Mouse (Mus musculus) small intestine, adult 2 months (tissue): ENCODE data around the gene Sec22b. TPM values are rescaled to one million over a fixed set of nuclear protein-coding genes. Genes with fewer than 3 reads are reported as not detected.

Source experiments
- H3K27ac ChIP-seq: fragments of 200-500 bp; 2 replicates; pipeline ENCODE4 v1.5.1; 2012; ENCODE audit warnings: low read depth, low read length, control low read depth, inconsistent platforms; ENCODE audit not compliant: insufficient read depth
- H3K27me3 ChIP-seq: fragments of 200-500 bp; 2 replicates; pipeline ENCODE4 v1.6.1; 2012; ENCODE audit warnings: mild to moderate bottlenecking, moderate library complexity, low read length, inconsistent platforms; ENCODE audit not compliant: control insufficient read depth, insufficient read depth
- H3K36me3 ChIP-seq: fragments of 200-500 bp; 2 replicates; pipeline ENCODE4 v1.6.1; 2012; ENCODE audit warnings: mild to moderate bottlenecking, low read length, control low read depth, inconsistent platforms; ENCODE audit not compliant: control insufficient read depth, insufficient read depth
- H3K4me1 ChIP-seq: fragments of 200-500 bp; 2 replicates; pipeline ENCODE4 v1.6.1; 2012; ENCODE audit warnings: low read length, inconsistent platforms, mixed read lengths; ENCODE audit not compliant: control insufficient read depth, insufficient read depth, insufficient read length
- H3K4me3 ChIP-seq: fragments of 200-500 bp; 2 replicates; pipeline ENCODE4 v1.5.1; 2012; ENCODE audit warnings: low read depth, mild to moderate bottlenecking, control low read depth, inconsistent platforms, low read length, moderate library complexity
- CTCF ChIP-seq: fragments of 200-500 bp; IDR thresholded peaks from 2 replicates; pipeline ENCODE4 v1.5.1; 2012; ENCODE audit warnings: low read depth, mild to moderate bottlenecking, control low read depth, inconsistent platforms, low read length, moderate library complexity, mixed read lengths; ENCODE audit not compliant: insufficient replicate concordance, insufficient read length; ENCODE audit errors: extremely low read depth
- POLR2A ChIP-seq: fragments of 200-500 bp; IDR thresholded peaks from 2 replicates; pipeline ENCODE4 v1.6.1; 2012; ENCODE audit warnings: low read depth, mild to moderate bottlenecking, control low read depth, inconsistent platforms, low read length, moderate library complexity
- WGBS: fragments of 180-500 bp; shearing (Covaris S2); methylation state at CpG from one replicate; pipeline ENCODE4 v1.1.7; 2018; 5-methylcytosine and 5-hydroxymethylcytosine counted together
- polyA plus RNA-seq: library from polyadenylated mRNA; depleted of rRNA; stranded (reverse); fragments of >200 nt; gene quantifications from 2 replicates; pipeline ENCODE4 v1.2.3, GENCODE M21; 2012

The Sec22b gene
- polyA plus RNA-seq, 1 experiment = 40.0 TPM

DNA sequence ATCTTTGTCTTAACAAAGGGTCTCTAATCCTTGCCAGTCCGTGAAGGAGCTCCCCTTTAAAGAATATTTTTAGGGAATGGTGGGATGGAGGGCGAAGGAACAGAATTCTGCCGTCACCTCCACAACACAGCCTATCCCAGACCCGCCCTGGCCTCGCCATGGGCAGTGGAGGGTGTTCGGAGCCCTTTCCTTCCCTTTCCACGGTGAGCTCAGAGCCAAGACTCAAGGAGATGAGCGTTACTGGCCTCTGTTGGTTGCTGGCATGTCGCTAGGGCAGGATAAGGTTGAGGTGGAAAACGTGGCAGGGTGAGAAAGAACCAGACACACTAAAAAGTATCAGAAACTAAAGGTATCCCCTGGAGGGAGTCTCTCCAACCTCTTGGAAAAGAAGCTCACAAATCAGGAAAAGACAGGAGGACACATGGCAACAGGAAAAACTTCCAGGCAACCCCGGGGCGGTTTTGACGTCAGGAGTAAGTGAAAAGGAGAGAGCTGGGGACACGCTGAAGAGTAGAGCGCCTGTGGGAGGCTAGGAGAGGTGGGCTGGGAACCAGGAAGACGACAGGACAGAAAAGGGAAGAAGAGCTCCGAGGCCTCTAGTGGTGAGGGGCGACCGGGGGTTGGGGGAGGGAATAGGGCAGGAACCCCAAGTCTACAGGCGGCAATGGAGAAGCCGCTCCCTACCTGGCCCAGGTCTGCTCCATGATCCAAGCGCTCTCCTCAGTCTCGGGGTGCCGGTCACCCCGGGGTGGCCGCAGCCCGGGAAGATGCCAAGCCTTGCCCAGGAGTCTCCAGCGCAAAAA is 33.6 kb upstream of the Sec22b start:
- H3K4me3 ChIP-seq = peak overlapping the region; percentile 60
- no peak overlapping the region for H3K27ac ChIP-seq
- no peaks in the 10 kb centered on the region for H3K36me3 ChIP-seq
- peak; percentile 2; the same call in 1 of the 2 replicates for TF ChIP-seq CTCF
- TF ChIP-seq POLR2A = no peak
- 3% methylated on average over 28 of the region's 28 CpGs for WGBS
- peaks cover 2% of the 10 kb centered on the region; the same call in 1 of the 2 replicates for H3K27me3 ChIP-seq
- H3K4me1 ChIP-seq = no peaks in the 10 kb centered on the region

DNA sequence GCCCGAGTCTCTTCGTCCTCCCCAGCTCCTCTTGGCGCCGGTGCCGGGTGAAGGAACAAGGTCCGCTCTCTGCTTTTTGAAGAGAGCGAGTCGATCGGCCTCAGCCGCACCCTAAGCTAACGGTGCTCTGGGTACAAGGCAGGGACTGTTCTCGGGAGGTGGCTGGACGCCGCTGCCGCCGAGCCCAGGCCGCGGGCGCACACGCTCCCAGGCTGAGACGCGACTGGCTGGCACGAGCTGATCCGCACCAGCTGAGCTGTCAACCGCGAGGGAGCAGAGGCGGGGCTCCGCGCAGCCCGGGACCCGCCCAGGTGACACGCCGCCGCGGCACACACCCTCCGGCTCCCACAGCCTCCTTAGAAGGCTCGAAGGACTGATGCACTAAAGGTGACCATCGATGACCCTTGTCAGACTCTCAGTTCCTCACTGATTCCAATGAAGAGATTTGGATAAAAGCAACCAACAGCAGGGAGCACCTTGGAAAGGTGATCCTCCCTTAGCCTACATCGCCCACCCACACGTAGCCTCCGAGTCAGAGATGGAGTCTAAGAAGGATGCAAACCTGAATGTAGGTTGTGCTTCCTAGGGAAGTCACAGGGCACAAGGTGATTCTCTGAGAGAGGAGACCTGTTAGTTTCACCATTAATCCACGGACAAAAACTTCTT is 32.8 kb upstream of the Sec22b start:
- Histone ChIP-seq H3K27ac (no peak overlapping the region), H3K4me3 (peak overlapping the region; percentile 60), H3K36me3 (no peaks in the 10 kb centered on the region), H3K4me1 (no peaks in the 10 kb centered on the region), H3K27me3 (peaks cover 2% of the 10 kb centered on the region; the same call in 1 of the 2 replicates)
- 2% methylated on average over 42 of the region's 42 CpGs for WGBS
- TF ChIP-seq POLR2A = no peak
- TF ChIP-seq CTCF = no peak

DNA sequence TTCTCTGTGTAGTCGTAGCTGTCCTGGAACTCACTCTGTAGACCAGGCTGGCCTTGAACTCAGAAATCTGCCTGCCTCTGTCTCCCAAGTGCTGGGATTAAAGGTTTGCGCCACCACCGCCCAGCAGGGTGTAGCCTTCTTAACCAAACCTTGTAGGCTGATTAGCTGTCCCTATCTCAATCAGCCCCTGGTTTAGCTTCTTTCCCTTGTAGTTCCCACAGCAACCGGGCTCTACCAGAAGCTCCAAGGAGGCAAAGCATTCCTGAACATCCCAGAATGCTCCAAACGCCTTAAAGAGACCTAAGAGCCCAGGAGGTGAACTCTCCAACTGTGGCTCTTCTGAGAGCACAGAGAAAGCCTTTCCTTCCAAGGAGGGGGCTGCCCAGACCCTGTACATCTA is 32.3 kb upstream of the Sec22b start:
- no peak overlapping the region for H3K4me3 ChIP-seq
- H3K27me3 ChIP-seq = peaks cover 2% of the 10 kb centered on the region; the same call in 1 of the 2 replicates
- WGBS = 70% methylated on average over 5 of the region's 5 CpGs
- TF ChIP-seq POLR2A = no peak
- TF ChIP-seq CTCF = no peak
- no peak overlapping the region for H3K27ac ChIP-seq
- no peaks in the 10 kb centered on the region for H3K4me1 ChIP-seq
- no peaks in the 10 kb centered on the region for H3K36me3 ChIP-seq

DNA sequence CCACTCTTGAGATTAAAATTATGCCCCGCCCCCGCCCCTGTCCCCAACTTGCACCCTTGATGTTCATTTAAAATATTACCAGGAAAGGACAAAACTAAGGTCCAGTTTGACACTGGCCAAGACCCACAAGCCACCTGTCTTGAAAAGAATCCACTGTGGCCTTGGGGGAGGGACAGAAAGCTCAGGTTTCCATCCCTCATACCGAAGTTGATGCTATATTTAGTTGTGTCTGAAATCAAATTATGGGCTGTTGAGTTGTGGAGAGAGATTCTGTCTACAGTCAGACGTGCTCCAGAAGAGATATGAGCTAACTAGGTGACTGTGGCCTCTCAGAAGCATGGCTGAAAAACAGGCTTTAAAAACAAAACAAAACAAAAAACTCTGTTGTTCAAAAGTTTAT is 31.3 kb upstream of the Sec22b start:
- Histone ChIP-seq H3K27ac (no peak overlapping the region), H3K4me1 (no peaks in the 10 kb centered on the region), H3K4me3 (no peak overlapping the region), H3K36me3 (no peaks in the 10 kb centered on the region), H3K27me3 (peaks cover 2% of the 10 kb centered on the region; the same call in 1 of the 2 replicates)
- WGBS = 77% methylated on average over 4 of the region's 4 CpGs
- TF ChIP-seq CTCF (no peak), POLR2A (no peak)

DNA sequence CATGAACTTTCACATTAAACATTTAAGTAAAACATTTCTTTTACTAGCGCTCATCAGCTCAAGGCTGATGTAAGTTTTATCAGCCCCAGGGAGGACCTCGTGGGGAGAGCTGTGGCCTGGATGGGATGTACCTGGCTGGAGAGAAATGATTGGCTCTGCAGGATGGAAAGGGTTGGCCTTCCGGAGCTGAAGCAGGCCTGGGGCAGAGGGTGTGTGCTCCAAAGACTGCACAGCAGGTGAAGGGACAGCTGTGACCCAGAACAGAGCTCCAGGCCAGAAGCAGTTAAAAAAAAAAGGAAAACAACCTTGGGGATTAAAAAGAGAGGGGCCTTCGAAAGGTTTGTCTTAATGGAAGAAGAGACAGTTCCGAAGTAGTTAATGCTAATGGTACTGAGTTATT is 26.2 kb upstream of the Sec22b start:
- H3K4me1 ChIP-seq = no peaks in the 10 kb centered on the region
- 65% methylated on average over 5 of the region's 5 CpGs for WGBS

DNA sequence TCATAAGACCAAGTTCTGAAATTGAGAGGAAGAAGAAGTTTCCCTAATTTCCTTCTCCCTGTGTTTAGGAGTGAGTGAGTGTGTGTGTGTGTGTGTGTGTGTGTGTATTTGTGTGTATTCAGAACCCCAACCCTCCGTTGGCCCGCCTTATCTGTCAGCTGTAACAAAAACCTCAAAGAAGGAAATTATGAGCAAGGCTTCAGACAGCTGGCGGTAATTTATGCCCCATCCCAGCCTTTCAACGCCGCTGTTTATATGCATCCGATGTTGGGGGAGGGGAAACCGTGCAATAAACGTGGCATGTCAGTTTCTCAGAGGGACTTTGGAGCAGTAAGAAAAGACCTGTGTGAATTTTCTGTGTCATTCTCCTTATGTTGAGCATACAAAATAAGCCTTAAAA is 24.7 kb upstream of the Sec22b start:
- no peak overlapping the region for H3K4me3 ChIP-seq
- no peak overlapping the region for H3K27ac ChIP-seq
- WGBS = 23% methylated on average over 8 of the region's 8 CpGs
- no peaks in the 10 kb centered on the region for H3K4me1 ChIP-seq
- no peak for TF ChIP-seq CTCF
- no peak for TF ChIP-seq POLR2A
- H3K36me3 ChIP-seq = no peaks in the 10 kb centered on the region
- no peaks in the 10 kb centered on the region; the same call in 1 of the 2 replicates for H3K27me3 ChIP-seq

More for the DNA sequence above, 26.2 kb upstream of the Sec22b start:
- H3K4me3 ChIP-seq = no peak overlapping the region
- no peaks in the 10 kb centered on the region; the same call in 1 of the 2 replicates for H3K27me3 ChIP-seq
- no peaks in the 10 kb centered on the region for H3K36me3 ChIP-seq
- TF ChIP-seq POLR2A = no peak
- TF ChIP-seq CTCF = no peak
- no peak overlapping the region for H3K27ac ChIP-seq

DNA sequence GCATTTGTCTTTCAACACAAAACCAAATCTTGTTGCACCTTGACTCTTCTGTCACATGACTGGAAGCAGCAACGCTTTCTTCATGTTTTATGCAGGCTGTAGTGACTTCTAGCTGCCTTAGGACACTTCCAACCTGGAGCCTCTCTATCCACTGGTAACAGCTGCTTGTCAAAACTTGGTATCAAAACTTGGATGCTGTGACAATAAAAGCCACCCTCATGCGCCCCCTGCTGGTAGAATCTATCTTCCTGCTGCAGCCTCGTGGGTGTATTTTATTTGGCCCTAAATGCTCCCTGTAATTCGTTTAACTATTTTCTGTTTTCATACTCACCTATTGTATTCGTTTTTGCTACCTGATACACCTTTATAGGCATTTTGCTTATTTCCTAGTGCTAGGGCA is 21.8 kb upstream of the Sec22b start:
- Histone ChIP-seq H3K27me3 (no peaks in the 10 kb centered on the region; the same call in 1 of the 2 replicates), H3K4me1 (no peaks in the 10 kb centered on the region), H3K36me3 (no peaks in the 10 kb centered on the region), H3K27ac (no peak overlapping the region), H3K4me3 (no peak overlapping the region)
- TF ChIP-seq POLR2A (no peak), CTCF (peak; percentile 66; the same call in 1 of the 2 replicates)
- 7% methylated on average over 5 of the region's 5 CpGs for WGBS
